Mouse (Mus musculus) megakaryocyte, embryonic 14.5 days (primary cell): ENCODE data around the gene Nrip1.

ENCODE experiments used
- FLI1 ChIP-seq: IDR thresholded peaks from 2 replicates; pipeline ENCODE4 v1.6.1; 2012; ENCODE audit warnings: low read length, inconsistent platforms, mixed read lengths
- GATA1 ChIP-seq: IDR thresholded peaks from 3 replicates; pipeline ENCODE4 v1.6.1; 2012; ENCODE audit warnings: mixed read lengths, low read length, inconsistent platforms, borderline replicate concordance

DNA sequence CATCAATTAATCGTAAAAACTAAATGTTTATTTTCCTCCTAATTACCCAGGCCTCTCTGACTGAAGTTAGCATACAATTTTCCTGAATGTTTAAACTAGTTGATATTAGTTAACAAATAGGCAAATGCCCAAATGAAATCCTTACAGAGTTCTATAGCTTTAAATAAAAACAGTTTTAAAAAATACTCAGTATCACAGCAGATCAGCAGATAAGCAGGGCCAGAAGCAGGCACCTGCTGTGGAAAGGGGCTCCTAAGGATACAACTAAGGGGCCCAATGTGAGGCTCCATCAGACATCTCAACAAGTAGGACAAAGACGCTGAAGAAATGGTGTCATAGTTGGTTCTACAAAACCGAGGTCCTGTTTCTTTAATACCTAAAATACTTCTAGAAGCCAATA lies 58.0 kb downstream of the Nrip1 start:
- TF ChIP-seq GATA1 = no peak
- no peak for TF ChIP-seq FLI1
